Mouse (Mus musculus): Measurements from ENCODE around the gene A630001G21Rik.

The A630001G21Rik gene

DNA sequence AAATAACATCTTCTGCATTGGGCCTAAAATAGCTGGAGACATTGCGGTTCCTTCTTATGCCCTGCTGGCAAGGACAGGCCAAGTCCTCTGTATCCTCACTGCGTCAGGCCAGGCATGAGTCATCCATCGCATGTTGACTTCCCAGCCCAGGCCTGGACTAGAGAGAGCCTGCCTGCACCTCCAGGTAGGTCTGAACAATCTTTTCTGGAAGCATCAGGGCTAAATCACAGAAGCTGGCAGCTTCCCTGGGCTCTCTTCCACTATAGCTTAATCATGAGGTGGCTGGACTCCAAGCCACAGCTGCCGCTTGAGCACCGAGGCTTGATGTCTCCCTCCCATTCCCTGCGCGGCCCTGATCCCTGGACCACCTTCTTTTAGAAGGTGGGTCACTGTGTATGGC is 3.3 kb downstream of the A630001G21Rik start:
- intact Hi-C loops (cut with DNase I), result no loop called here

DNA sequence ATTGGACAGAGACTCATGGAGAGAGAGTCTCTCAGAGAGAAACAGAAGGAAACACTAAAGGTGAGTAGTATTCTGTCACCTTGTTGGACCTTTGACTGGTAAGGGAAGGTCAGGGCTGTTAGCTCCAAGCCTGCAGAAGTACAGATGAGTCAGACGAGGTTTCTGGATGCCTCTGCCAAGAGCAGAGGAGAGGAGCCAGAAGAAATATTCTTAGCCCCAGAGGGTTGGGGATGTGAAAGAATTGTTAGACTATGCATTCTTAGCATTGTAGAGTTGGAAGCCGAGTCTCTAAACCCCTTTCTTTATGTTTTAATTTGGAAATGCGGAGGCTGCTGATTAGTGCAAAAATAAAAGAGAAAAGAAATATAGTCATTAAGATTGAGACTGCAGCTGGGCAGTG is 6.5 kb downstream of the A630001G21Rik start:
- intact Hi-C loops (cut with DNase I), result no loop called here

- intact Hi-C loops (cut with DNase I), result no loop called here
Observed at GRCm38 (mm10) chr1:85767754-85768153, 10.7 kb downstream of the A630001G21Rik start.

DNA sequence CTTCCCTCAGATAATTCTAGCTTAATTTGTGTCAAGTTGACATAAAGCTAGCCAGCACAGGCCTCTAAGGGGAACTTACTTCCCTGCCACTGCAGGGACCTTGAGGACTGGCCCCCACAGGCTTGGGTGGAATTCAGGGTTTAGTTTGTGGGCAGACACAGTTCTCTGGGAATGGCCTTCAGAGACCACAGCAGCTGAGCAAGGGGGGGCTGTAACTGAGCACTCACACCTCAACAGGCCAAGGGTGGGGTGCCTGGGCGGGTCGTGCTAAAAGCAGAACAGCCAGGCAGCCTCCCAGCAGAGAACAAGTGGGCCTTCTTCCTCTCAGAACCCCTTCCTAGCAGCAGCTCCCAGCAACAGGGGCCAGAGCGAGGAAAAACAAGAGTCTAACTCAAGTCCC is 12.3 kb downstream of the A630001G21Rik start:
- intact Hi-C loops (cut with DNase I), result no loop called here

DNA sequence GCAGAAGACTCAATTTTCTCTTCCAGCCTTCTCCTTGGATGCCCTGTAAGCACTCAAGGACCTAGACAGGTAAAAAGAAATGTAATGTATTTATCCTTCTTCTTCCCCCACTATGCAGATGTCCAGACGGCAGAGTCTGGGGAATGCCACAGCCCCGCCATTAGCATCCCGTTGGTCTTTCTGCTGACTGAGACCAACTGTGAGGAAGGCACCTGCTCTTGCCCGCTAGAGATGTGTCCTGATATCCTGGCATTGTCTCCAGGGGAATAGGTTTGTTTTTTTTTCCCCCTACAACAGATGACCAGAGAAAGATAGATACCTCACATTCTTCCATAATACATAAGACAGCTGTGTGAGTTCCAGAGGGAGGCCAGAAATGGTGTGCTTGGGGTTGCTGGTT is 14.2 kb downstream of the A630001G21Rik start:
- intact Hi-C loops (cut with DNase I), result no loop called here

GRCm38 (mm10) chr1:85763386-85763785 is 15.1 kb downstream of the A630001G21Rik start:
- intact Hi-C loops (cut with DNase I), result no loop called here

DNA sequence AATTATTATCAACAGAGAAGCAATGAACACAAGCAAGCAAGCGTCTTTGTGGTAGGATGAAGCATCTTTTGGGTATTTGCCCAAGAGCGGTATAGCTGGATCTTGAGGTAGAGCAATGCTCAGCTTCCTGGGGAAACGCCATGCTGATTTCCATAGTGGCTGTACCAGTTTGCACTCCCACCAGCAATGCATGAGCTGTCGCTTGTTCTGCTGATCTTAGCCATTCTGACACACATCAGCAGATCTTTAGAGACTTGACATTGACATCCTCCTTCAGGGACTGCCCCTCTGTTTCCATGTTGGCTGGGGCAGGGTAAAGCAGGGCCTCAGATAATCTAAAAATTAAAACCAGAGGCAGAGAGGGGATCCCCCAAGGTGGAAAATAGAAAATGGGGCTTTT is 16.8 kb downstream of the A630001G21Rik start:
- intact Hi-C loops (cut with DNase I), result no loop called here

DNA sequence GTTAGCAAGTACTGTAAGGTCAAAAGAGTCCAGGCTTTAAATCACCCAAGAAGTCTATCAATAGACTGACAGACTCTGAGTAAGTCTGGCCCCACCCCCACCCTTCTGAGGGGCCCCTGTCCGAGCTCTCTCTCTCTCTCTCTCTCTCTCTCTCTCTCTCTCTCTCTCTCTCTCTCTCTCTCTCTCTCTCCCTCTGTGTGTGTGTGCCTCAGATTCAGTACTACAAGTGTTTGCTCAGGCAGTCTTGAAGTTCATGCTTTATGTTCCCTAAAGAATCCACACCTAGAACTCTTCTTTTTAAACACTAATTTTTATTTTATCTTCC is 19.5 kb downstream of the A630001G21Rik start:
- intact Hi-C loops (cut with DNase I), result no loop called here

DNA sequence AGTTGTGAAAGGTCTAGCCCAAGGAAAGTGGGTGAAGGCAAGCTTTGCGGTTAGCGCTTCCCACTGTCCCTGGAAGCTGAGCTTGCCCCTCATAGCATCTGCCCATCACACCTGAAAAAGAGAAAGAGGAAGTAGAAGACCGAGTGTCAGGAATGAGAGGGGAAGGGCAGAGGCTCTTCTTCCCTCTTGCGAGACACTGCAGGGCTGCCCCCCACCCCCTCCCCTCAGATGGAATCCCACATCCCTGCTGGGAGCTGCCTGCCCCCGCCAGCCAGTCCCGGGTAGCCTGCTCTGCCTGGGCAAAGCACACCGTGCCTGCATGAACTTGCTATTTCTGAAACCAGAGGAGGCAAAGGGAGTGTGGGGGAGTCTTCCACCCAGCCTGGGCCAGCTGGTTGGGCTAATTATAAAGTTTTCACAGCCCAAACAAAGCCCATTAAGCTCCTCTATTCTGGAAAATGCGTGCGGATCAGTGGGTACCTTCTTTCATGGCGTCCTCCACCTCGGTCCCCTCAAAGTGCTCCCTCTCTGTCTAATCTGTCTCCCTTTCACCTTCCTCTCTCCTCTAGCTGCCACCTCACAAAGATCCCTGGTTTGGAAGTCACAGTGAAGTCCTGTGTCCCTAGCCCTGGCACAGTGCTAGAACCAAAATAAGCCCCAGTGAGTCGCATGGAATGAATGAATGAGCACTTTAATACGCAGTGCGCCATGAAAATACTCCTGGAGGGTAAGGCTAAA is 20.0 kb downstream of the A630001G21Rik start:
- intact Hi-C loops (cut with DNase I), result no loop called here

GRCm38 (mm10) chr1:85757531-85758230 is 20.8 kb downstream of the A630001G21Rik start:
- intact Hi-C loops (cut with DNase I), result no loop called here

GRCm38 (mm10) chr1:85751932-85752680 is 26.3 kb downstream of the A630001G21Rik start:
- intact Hi-C loops (cut with DNase I), result no loop called here

- intact Hi-C loops (cut with DNase I), result no loop called here
Observed at GRCm38 (mm10) chr1:85751494-85751893, 26.9 kb downstream of the A630001G21Rik start.

DNA sequence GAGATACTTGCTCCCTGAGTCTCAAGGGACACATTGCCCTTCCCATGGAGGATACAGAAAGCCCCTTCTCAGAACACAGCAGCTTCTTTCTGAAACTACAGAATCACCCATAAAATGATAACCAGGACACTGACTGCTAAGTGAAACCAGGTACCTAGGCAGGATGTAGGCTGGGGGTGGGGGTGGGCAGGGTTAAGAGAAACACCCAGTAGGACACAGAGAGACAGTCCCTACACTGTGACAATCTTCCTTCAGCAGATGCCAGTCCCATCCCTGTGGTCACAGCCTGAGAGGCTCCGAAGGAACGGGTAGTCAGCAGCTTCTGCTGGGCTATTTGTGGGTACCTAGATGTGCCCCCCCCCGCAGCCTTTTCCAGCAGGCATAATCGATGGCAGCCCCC is 27.8 kb downstream of the A630001G21Rik start:
- intact Hi-C loops (cut with DNase I), result no loop called here

- intact Hi-C loops (cut with DNase I), result no loop called here
Observed at GRCm38 (mm10) chr1:85749829-85750228, 28.6 kb downstream of the A630001G21Rik start.

DNA sequence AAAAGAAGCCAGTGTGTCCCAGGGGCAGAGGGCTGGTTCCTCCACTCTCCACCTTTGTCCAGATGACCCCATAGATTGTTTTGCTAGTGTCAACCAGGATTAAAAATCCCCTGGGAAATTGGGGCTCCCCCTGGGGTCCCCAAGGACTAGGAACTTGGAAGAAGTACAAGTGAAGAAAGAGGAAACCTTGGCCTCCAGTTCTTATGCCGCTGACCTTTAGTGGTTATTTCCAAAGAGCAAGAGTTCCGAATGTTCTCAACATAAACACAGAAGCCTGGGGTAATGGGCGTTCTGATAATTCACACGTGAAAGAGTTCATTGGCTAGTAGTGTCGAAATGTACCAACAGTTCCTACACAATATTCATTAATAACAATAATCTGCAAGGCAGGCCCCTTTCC is 31.9 kb downstream of the A630001G21Rik start:
- intact Hi-C loops (cut with DNase I), result no loop called here

DNA sequence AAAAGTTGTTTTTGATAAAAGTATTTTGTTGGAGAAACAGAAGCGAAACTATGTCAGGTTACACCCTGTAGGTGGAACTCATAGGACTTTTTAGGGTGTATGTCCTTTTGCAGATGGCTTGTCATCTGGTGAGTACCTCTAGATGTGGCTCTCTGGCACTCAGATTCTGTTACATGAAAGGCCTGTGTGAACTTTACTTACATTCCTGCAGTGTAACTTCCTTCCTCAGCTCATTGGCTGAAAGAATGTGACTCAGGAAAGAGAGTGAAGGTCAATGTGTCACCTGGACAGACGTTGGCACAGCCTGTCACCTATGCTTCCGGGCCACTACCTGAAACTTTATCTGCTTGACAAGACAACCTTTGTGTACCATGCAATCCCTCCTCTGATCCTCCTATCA is 33.9 kb downstream of the A630001G21Rik start:
- intact Hi-C loops (cut with DNase I), result no loop called here

DNA sequence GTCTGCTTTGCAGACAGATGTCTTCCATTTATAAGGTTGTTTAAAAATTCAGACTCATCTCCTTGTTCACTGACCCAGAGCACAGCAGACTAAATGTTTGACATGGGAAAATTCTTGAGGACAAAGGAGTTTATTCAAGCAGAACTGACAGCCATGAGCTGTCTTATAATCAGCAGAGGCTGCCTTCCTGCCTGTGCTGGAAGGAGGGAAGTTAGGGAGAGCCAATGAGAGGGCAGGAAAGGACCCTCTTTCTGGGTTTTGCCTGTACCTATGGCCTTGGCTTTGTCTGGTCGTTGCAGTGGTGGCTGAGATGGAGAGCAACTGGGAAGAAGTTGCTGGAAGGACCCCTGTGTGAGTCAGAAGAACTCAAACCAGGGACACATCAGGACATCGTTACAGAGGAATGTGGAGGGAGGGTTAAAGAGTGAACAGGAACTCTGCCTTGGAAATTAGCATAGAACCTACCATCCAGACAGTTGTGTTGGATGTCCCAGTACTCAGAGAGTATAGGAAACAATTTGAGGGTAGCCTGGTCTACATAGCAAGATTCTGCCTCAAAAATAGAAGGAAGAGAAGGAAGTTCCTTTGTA is 35.4 kb downstream of the A630001G21Rik start:
- intact Hi-C loops (cut with DNase I), result no loop called here

- intact Hi-C loops (cut with DNase I), result no loop called here
Observed at GRCm38 (mm10) chr1:85742333-85742732, 36.1 kb downstream of the A630001G21Rik start.

- intact Hi-C loops (cut with DNase I), result no loop called here
Observed at GRCm38 (mm10) chr1:85740923-85741322, 37.5 kb downstream of the A630001G21Rik start.

- intact Hi-C loops (cut with DNase I), result loop anchor here (5.0 kb wide), 2 partner anchors 102 to 158 kb away; no protein-coding TSS in a partner anchor
Observed at GRCm38 (mm10) chr1:85739819-85740218, 38.6 kb downstream of the A630001G21Rik start.

DNA sequence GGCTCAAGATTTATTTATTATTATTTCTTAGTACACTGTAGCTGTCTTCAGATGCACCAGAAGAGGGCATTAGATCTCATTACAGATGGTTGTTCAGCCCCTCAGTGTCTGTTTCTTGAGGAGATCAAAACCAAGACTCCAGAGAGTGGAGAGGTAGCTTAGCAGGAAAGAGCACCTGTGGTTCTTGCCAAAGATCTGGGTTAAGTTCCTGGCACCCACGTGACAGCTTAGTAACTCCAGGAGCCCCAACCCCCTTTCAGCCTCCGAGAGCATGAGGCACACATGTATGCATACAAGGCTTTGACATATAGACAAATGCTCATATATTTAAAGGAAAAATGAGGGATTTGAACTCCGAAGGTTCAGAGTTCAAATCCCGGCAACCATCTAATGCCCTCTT is 39.4 kb downstream of the A630001G21Rik start:
- intact Hi-C loops (cut with DNase I), result loop anchor here (5.0 kb wide), 2 partner anchors 103 to 157 kb away; no protein-coding TSS in a partner anchor

Measured in adrenal gland (tissue).